Mouse (Mus musculus) liver, embryonic 14.5 days (tissue): ENCODE results near the gene 4930578G10Rik.

Source experiments
- CTCF ChIP-seq: IDR thresholded peaks from 2 replicates; pipeline ENCODE4 v1.5.1; 2016; ENCODE audit warnings: antibody characterized with exemption, low read depth, control low read depth
- EP300 ChIP-seq: IDR thresholded peaks from 2 replicates; pipeline ENCODE4 v1.6.1; 2016; ENCODE audit warnings: antibody characterized with exemption, low read depth

DNA sequence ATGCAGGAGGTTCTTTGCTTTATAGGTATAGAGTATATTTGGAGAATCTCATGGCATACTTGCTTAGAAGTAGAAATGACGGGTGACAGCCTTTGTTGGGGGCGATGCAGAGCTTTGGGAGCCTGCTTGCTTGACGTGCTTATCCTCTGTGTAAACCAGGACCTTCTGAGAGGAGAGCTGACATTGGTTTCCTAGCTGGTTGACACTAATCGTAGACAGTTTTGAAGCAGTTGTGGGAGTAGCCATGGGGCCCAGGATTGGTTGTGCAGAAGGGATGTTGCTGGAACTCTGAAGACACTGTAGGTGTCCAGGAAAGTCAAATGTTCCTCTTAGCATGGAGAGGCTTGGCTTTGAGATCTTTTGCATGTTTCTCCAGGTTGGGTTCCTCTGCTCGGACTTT, 132.8 kb downstream of the 4930578G10Rik start:
- TF ChIP-seq CTCF, result no peak
- no peak for TF ChIP-seq EP300
